Mouse (Mus musculus) layer of hippocampus, postnatal 14 days (tissue): ENCODE measurements around the gene Plb1. TPM values are rescaled to one million over a fixed set of nuclear protein-coding genes. Genes with fewer than 3 reads are reported as not detected.

ENCODE experiments used
- DNase-seq, 2 experiments: peaks; one replicate each; pipeline ENCODE4 v3.0.0; 2021 to 2022; ENCODE audit warnings: low spot score in 2 of 2, mixed read lengths in 1 of 2
- total RNA-seq, 2 experiments: library from RNA; stranded (reverse); gene quantifications; 2 replicates each; pipeline ENCODE4 v1.2.3; 2021

Gene Plb1
- total RNA-seq, 2 experiments from 2014 or later = 0.46 to 0.72 TPM

GRCm38 (mm10) chr5:32322146-32322811 is 89.8 kb downstream of the Plb1 start:
- peak; percentile 55 to 58 for DNase-seq

- no peak for DNase-seq
Observed at GRCm38 (mm10) chr5:32328139-32328538, 95.6 kb downstream of the Plb1 start.

- DNase-seq = no peak
Observed at GRCm38 (mm10) chr5:32332591-32332990, 100.1 kb downstream of the Plb1 start.

GRCm38 (mm10) chr5:32335172-32335571 is 102.7 kb downstream of the Plb1 start:
- DNase-seq = peak; percentile 73 to 89

- DNase-seq = no peak
Observed at GRCm38 (mm10) chr5:32336092-32336491, 103.6 kb downstream of the Plb1 start.

GRCm38 (mm10) chr5:32337336-32337735 is 104.8 kb downstream of the Plb1 start:
- no peak for DNase-seq

- no peak for DNase-seq
Observed at GRCm38 (mm10) chr5:32338339-32338738, 105.8 kb downstream of the Plb1 start.

- no peak for DNase-seq
Observed at GRCm38 (mm10) chr5:32338766-32339165, 106.3 kb downstream of the Plb1 start.

GRCm38 (mm10) chr5:32340246-32340645 is 107.7 kb downstream of the Plb1 start:
- no peak for DNase-seq

- no peak for DNase-seq
Observed at GRCm38 (mm10) chr5:32342711-32343285, 110.3 kb downstream of the Plb1 start.

GRCm38 (mm10) chr5:32346025-32346912 is 113.8 kb downstream of the Plb1 start:
- DNase-seq = peak; percentile 71 to 79

- no peak for DNase-seq
Observed at GRCm38 (mm10) chr5:32349718-32350117, 117.2 kb downstream of the Plb1 start.

- DNase-seq = no peak
Observed at GRCm38 (mm10) chr5:32350551-32351256, 118.2 kb downstream of the Plb1 start.

- no peak for DNase-seq
Observed at GRCm38 (mm10) chr5:32351721-32352465, 119.4 kb downstream of the Plb1 start.

GRCm38 (mm10) chr5:32352845-32353244 is 120.3 kb downstream of the Plb1 start:
- DNase-seq = no peak

GRCm38 (mm10) chr5:32353280-32353679 is 120.8 kb downstream of the Plb1 start:
- no peak for DNase-seq

- DNase-seq = no peak
Observed at GRCm38 (mm10) chr5:32360511-32360910, 128.0 kb downstream of the Plb1 start.

GRCm38 (mm10) chr5:32361441-32362235 is 129.1 kb downstream of the Plb1 start:
- no peak for DNase-seq

GRCm38 (mm10) chr5:32369391-32369790 is 136.9 kb downstream of the Plb1 start:
- no peak for DNase-seq

GRCm38 (mm10) chr5:32371239-32371638 is 138.7 kb downstream of the Plb1 start:
- peak in 1 of 2 experiments; percentile 42 for DNase-seq
